Mouse (Mus musculus) heart, adult 2 months (tissue): ENCODE data around the gene Irx4. TPM values are rescaled to one million over a fixed set of nuclear protein-coding genes. Genes with fewer than 3 reads are reported as not detected.

Source experiments
- DNase-seq, 2 experiments: peaks; one replicate each; pipeline ENCODE4 v3.0.0; 2021
- H3K27ac ChIP-seq: fragments of 200-600 bp; 2 replicates; pipeline ENCODE4 v1.8.1; 2022
- H3K27me3 ChIP-seq: fragments of 200-500 bp; 2 replicates; pipeline ENCODE4 v1.6.1; 2012; ENCODE audit warnings: mild to moderate bottlenecking, low read length, inconsistent platforms, mixed read lengths; ENCODE audit not compliant: control insufficient read depth, insufficient read depth
- H3K36me3 ChIP-seq: fragments of 200-500 bp; 2 replicates; pipeline ENCODE4 v1.6.1; 2012; ENCODE audit warnings: low read length, inconsistent platforms; ENCODE audit not compliant: control insufficient read depth, insufficient read depth
- H3K4me1 ChIP-seq: fragments of 200-500 bp; 2 replicates; pipeline ENCODE4 v1.6.1; 2011; ENCODE audit warnings: low read length; ENCODE audit not compliant: control insufficient read depth, insufficient read depth
- H3K4me3 ChIP-seq: fragments of 200-600 bp; 2 replicates; pipeline ENCODE4 v1.8.1; 2022
- H3K79me2 ChIP-seq: fragments of 200-500 bp; replicated peaks from 2 replicates; pipeline ENCODE4 v1.6.1; 2012; ENCODE audit warnings: mild to moderate bottlenecking, inconsistent platforms, low read length, moderate library complexity, mixed read lengths; ENCODE audit not compliant: control insufficient read depth, insufficient read depth
- H3K9ac ChIP-seq: fragments of 200-500 bp; 2 replicates; pipeline ENCODE4 v1.6.1; 2012; ENCODE audit warnings: low read depth, mild to moderate bottlenecking, control low read depth, inconsistent platforms, low read length, mixed read lengths
- CTCF ChIP-seq: fragments of 200-600 bp; IDR thresholded peaks from 2 replicates; pipeline ENCODE4 v1.8.1; 2022; ENCODE audit warnings: antibody characterized with exemption, mild to moderate bottlenecking, moderate library complexity
- EP300 ChIP-seq: fragments of 200-500 bp; IDR thresholded peaks from 2 replicates; pipeline ENCODE4 v1.6.1; 2011; ENCODE audit warnings: low read depth, low read length, control low read depth; ENCODE audit not compliant: insufficient read depth
- POLR2A ChIP-seq: fragments of 200-500 bp; IDR thresholded peaks from 2 replicates; pipeline ENCODE4 v1.6.1; 2011; ENCODE audit warnings: mild to moderate bottlenecking, low read depth, low read length, control low read depth; ENCODE audit not compliant: insufficient read depth
- WGBS: fragments of 180-500 bp; shearing (Covaris S2); methylation state at CpG from one replicate; pipeline ENCODE4 v1.1.7; 2018; 5-methylcytosine and 5-hydroxymethylcytosine counted together
- intact Hi-C: fragments of 180-260 bp; cut with DNase I; formaldehyde crosslinking; loops from one replicate; pipeline ENCODE4 v1.15.1; 2025
- polyA plus RNA-seq: library from polyadenylated mRNA; depleted of rRNA; stranded (reverse); fragments of >200 nt; gene quantifications from 2 replicates; pipeline ENCODE4 v1.2.3, GENCODE M21; 2012
- total RNA-seq, 2 experiments: library from RNA; stranded (reverse); gene quantifications; 2 replicates each; pipeline ENCODE4 v1.2.3; 2021

Gene Irx4
- total and polyA plus RNA-seq, 3 experiments = 19.8 to 30.9 (median 26.5) TPM

- Histone ChIP-seq H3K27ac (peak overlapping the region; percentile 86), H3K9ac (peak overlapping the region; percentile 85), H3K4me1 (no peaks in the 10 kb centered on the region; the same call in 1 of the 2 replicates), H3K27me3 (peaks cover 2% of the 10 kb centered on the region), H3K36me3 (no peaks in the 10 kb centered on the region), H3K4me3 (peak overlapping the region; percentile 31), H3K79me2 (no peaks in the 10 kb centered on the region)
- intact Hi-C loops = no loop called here
- TF ChIP-seq POLR2A = peak; percentile 32; the same call in 1 of the 2 replicates
- TF ChIP-seq EP300 = no peak
- WGBS = 1% methylated on average over 53 of the region's 53 CpGs
- peak; percentile 35 to 47 for DNase-seq
Observed at GRCm38 (mm10) chr13:73271336-73272242, 11.3 kb downstream of the Irx4 start.

- H3K27ac ChIP-seq = peak overlapping the region; percentile 26; the same call in 1 of the 2 replicates
Observed at GRCm38 (mm10) chr13:73272794-73273282, 12.6 kb downstream of the Irx4 start.

GRCm38 (mm10) chr13:73273536-73273935, 13.3 kb downstream of the Irx4 start:
- 37% methylated on average over 1 of the region's 1 CpGs for WGBS
- no peak overlapping the region for H3K4me3 ChIP-seq
- TF ChIP-seq CTCF (no peak), EP300 (no peak), POLR2A (no peak)
- H3K4me1 ChIP-seq = peaks cover 2% of the 10 kb centered on the region
- H3K79me2 ChIP-seq = no peaks in the 10 kb centered on the region
- H3K36me3 ChIP-seq = no peaks in the 10 kb centered on the region
- H3K27me3 ChIP-seq = no peaks in the 10 kb centered on the region; the same call in 1 of the 2 replicates
- intact Hi-C loops = no loop called here
- DNase-seq = no peak
- no peak overlapping the region for H3K27ac ChIP-seq
- H3K9ac ChIP-seq = no peak overlapping the region

More at GRCm38 (mm10) chr13:73272794-73273282, 12.6 kb downstream of the Irx4 start:
- no peaks in the 10 kb centered on the region; the same call in 1 of the 2 replicates for H3K27me3 ChIP-seq
- peaks cover 2% of the 10 kb centered on the region; the same call in 1 of the 2 replicates for H3K4me1 ChIP-seq
- intact Hi-C loops = no loop called here
- H3K9ac ChIP-seq = no peak overlapping the region
- no peaks in the 10 kb centered on the region for H3K79me2 ChIP-seq
- no peak for TF ChIP-seq POLR2A
- no peak for TF ChIP-seq EP300
- H3K36me3 ChIP-seq = no peaks in the 10 kb centered on the region
- no peak for DNase-seq
- H3K4me3 ChIP-seq = no peak overlapping the region

GRCm38 (mm10) chr13:73277361-73277760, 17.1 kb downstream of the Irx4 start:
- Histone ChIP-seq H3K4me3 (no peak overlapping the region), H3K79me2 (no peaks in the 10 kb centered on the region), H3K4me1 (peaks cover 2% of the 10 kb centered on the region), H3K9ac (no peak overlapping the region), H3K27me3 (no peaks in the 10 kb centered on the region), H3K36me3 (no peaks in the 10 kb centered on the region), H3K27ac (peak overlapping the region; percentile 85)
- 33% methylated on average over 6 of the region's 6 CpGs for WGBS
- intact Hi-C loops = no loop called here
- TF ChIP-seq CTCF (no peak), POLR2A (0 out of 2 replicates have a peak, but pooled peaks have one; percentile 44), EP300 (peak; percentile 63; the same call in 1 of the 2 replicates)
- DNase-seq = peak in 1 of 2 experiments; percentile 40

- WGBS = 19% methylated on average over 1 of the region's 1 CpGs
- H3K9ac ChIP-seq = no peak overlapping the region
- no peak for DNase-seq
- H3K27me3 ChIP-seq = no peaks in the 10 kb centered on the region
- no peak for TF ChIP-seq CTCF
- TF ChIP-seq EP300 = no peak
- no peak for TF ChIP-seq POLR2A
- no peak overlapping the region for H3K4me3 ChIP-seq
- H3K79me2 ChIP-seq = no peaks in the 10 kb centered on the region
- peaks cover 4% of the 10 kb centered on the region for H3K4me1 ChIP-seq
- intact Hi-C loops = no loop called here
- H3K27ac ChIP-seq = peak overlapping the region; percentile 85
- H3K36me3 ChIP-seq = no peaks in the 10 kb centered on the region
Observed at GRCm38 (mm10) chr13:73277797-73278196, 17.5 kb downstream of the Irx4 start.

- WGBS = 69% methylated on average over 1 of the region's 1 CpGs
- H3K79me2 ChIP-seq = no peaks in the 10 kb centered on the region
- TF ChIP-seq EP300 = no peak
- no peak for TF ChIP-seq POLR2A
- TF ChIP-seq CTCF = no peak
- no peak overlapping the region for H3K9ac ChIP-seq
- H3K36me3 ChIP-seq = no peaks in the 10 kb centered on the region
- no peak overlapping the region for H3K4me3 ChIP-seq
- peaks cover 4% of the 10 kb centered on the region for H3K4me1 ChIP-seq
- intact Hi-C loops = no loop called here
- DNase-seq = no peak
- no peak overlapping the region for H3K27ac ChIP-seq
- no peaks in the 10 kb centered on the region for H3K27me3 ChIP-seq
Observed at GRCm38 (mm10) chr13:73279196-73279595, 18.9 kb downstream of the Irx4 start.
